Mouse (Mus musculus) heart, postnatal 36 days (tissue): ENCODE data around the gene Acrbp. TPM values are rescaled to one million over a fixed set of nuclear protein-coding genes. Genes with fewer than 3 reads are reported as not detected.
A peak's percentile ranks its signal among the peaks of the same experiment; 100 is the strongest.

ENCODE experiments used
- DNase-seq, 2 experiments: peaks; one replicate each; pipeline ENCODE4 v3.0.0; 2021 to 2022
- intact Hi-C: fragments of 180-260 bp; cut with DNase I; formaldehyde crosslinking; loops from one replicate; pipeline ENCODE4 v1.15.1; 2025
- microRNA-seq, 2 experiments: library from miRNA; unstranded; fragments of <30 nt; microRNA quantifications; one replicate each; pipeline ENCODE4 v1.2.0; 2021; ENCODE audit warnings: borderline number of aligned reads in 2 of 2
- total RNA-seq, 2 experiments: library from RNA; stranded (reverse); gene quantifications; 2 replicates each; pipeline ENCODE4 v1.2.3; 2021

Gene Acrbp
- total RNA-seq, 2 experiments from 2014 or later, result 1.7 to 2.1 TPM

DNA sequence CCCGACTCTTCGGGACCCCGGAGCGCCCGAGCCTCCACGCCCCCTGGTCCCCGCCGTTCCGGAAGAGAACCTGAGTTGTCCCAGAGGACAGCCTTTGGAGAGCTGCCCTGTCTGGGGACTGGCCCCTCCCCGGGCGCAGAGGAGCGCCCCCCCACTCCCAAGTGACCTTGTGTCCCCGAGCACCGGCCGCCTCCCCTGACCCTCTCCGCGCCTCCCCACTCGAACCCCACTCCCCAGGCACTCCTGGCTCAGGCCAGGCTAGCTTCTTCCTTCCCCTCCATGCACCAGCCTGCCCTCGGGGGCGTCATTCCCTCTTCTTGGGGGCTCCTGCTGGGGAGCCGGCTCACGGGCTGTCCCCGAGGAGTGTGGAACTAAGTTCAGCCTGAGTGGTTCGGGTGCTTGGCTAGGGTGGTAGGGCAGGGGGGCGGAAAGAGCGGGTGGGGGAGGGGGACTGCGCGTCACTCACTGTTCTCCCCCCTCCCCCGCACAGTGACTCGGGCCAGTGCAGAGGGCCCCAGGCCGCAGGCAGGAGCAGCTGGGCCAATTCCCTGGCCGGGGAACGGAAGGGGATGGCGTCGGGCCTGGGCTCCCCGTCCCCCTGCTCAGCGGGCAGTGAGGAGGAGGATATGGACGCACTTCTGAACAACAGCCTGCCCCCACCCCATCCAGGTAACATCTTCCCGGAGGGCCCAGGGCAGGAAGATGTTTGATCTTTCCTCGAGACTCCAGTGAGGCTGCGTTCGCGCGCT is 47.3 kb downstream of the Acrbp start:
- intact Hi-C loops, result no loop called here
- peak; percentile 72 to 78 for DNase-seq

DNA sequence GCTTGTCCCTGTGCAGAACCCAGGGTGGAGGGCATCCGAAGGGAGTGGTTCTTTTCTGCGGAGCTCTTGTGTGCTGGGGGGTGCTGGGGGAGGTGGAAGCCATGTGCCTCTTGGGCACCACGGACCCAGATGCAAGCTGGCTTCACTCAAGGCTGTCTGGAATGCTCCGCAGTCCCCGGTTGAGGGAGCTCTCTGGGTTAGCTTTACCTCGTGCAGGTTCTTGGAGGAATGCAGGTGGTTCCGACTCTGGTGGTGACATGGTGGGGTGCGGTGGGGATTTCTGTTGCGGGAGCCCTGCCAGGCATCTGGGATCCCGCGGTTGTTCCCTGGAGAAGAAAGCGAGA is 47.8 kb downstream of the Acrbp start:
- intact Hi-C loops, result no loop called here
- DNase-seq, result no peak

DNA sequence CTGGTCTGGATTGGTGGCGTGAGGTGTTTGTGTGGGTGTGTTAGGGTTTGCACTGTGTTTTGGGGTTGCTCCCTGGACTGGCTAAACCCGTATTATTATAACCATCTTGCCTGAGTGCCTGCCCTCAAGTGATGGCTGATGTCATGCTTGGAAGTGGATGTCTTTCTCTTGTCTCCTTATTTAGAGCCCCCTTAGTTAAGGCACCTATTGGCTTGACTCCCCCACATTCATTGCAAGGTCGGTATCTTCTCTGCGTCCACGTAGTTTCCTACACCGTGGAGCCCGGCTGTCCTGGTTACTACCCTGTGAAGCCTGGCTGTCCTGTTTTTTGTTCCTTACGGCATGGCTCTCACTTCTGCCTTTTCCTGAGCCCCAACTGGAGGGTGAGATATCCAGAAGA is 48.5 kb downstream of the Acrbp start:
- no peak for DNase-seq
- intact Hi-C loops, result no loop called here

DNA sequence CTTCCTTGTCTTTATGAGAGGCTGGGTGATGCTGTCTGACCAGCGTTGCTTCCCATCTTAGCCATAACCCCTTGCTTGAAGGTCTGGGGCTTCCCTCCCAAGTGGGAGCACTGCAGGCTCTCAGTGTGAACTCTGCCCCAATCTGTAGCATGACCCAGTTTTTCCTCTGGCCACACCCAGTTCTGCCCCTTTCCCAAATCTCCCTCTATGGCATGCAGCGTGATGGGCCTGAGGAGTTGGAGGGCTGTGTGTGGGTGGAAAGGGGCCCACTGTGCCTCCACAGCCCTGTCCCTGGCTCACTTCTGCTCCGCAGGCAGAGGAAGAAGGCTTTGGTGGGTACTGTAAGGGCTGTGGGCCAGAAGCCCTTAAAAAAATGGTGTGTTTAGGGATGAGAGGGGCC is 49.0 kb downstream of the Acrbp start:
- DNase-seq, result peak in 1 of 2 experiments; percentile 23
- intact Hi-C loops, result no loop called here

DNA sequence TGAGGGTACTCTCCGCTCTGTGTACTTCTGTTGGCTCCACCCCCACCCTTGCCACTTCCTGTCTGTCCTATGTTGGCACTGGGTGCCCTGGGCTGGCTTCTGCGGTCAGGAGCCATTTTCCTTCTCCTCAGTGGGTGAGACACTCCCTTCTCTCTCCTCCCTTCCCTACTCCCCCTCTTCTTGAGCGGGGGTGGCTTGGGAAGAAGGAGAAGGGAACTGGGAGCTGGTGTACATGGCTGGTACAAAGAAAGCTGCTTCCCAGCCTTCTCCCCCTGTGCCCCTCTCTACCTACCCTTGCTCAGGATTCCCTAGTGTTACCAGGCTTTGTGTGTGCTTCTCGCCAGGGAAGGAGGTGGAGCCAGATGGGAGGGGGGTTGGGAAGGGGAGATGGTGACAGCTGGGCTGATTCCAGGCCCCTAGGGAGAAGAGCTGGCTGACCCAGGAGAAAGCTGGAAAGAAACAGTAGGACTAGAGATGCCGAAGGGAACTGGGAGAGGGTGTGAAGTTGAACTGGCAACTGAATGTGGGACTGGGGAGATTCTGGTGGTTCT is 50.0 kb downstream of the Acrbp start:
- intact Hi-C loops, result no loop called here
- DNase-seq, result peak; percentile 52 to 56

DNA sequence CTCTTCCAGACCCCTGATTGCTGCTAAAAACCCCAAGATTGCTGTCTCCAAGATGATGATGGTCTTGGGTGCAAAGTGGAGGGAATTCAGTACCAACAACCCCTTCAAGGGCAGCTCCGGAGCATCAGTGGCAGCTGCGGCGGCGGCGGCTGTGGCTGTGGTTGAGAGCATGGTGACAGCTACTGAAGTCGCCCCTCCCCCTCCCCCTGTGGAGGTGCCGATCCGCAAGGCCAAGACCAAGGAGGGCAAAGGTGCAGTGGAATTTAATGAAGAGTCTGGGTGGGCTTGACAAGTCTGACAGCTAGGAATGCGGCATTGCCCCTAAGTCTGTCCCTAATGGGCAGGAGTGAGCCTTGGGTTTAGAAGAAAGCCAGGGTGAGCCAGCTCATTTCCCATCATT is 52.0 kb downstream of the Acrbp start:
- DNase-seq, result no peak
- intact Hi-C loops, result no loop called here

DNA sequence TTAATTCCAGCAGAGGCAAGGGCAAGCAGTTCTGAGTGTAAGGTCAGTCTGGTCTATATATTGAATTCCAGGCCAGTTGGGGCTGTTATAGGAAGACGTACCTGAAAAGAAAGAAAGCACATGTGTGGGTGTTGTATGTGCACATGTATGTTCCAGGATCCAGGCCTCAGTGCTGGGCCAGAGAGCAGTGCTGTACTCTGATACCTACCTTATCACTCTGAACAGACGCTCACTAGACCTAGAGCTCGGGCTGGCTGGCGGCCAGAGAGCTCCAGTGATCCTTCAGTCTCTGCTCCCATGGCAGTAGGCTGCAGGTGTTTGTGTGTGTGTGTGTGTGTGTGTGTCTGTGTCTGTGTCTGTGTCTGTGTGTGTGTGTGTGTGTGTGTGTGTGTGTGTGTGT is 54.7 kb downstream of the Acrbp start:
- DNase-seq, result no peak
- intact Hi-C loops, result no loop called here

DNA sequence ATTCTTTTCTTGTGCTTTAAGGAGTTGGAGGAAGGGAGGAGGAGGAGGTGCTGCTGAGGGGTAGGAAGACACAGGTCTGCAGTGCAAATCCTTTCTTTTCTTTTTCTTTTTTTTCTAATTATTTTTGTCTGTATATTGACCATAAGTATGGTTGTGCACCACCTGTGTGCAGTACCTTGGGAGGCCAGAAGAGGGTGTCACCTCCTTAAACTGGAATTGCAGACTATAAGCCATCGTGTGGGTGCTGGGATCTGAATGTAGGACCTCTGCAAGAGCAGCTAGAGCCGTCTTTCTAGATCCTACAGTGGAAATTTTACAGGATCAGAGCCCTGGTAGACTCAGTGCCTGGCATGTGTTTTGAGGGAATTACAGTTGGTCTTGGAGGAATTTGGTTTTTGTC is 58.2 kb downstream of the Acrbp start:
- intact Hi-C loops, result no loop called here
- DNase-seq, result no peak

DNA sequence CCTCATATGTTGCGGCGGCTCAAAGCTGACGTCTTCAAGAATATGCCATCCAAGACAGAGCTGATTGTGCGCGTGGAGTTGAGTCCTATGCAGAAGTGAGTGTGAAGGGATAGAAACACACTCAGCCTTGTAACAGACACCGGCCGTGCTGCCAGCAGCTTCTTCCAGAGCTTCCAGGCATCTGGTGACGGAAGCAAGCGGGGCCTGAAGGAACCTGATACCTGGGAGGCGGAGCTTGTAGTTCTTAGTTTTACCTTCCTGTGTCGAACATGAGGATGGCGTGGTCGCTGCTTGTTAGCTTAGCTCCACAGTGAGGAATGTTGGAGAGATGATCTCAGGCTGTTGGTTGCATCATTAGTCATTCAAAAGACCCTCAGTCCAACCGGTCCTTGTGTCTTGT is 59.9 kb downstream of the Acrbp start:
- DNase-seq, result no peak
- intact Hi-C loops, result no loop called here

DNA sequence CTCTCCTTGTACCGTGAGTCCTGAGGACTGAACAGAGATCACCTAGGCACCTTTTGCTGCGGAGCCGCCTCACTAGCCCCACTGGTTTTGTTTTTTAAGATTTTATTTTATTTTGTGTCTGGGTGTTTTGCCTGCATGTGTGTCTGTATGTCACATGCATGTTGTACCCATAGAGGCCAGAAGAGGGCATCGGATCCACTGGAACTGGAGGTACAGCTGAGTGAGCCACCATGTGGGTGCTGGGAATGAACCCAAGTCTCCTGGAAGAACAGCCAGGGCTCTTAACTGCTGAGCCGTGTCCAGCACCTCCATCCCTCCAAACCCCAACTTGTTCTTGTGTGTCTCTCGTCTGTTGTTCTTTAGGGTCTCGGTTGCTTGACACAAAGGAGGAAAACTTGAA is 61.4 kb downstream of the Acrbp start:
- DNase-seq, result peak; percentile 32 to 54
- intact Hi-C loops, result no loop called here

DNA sequence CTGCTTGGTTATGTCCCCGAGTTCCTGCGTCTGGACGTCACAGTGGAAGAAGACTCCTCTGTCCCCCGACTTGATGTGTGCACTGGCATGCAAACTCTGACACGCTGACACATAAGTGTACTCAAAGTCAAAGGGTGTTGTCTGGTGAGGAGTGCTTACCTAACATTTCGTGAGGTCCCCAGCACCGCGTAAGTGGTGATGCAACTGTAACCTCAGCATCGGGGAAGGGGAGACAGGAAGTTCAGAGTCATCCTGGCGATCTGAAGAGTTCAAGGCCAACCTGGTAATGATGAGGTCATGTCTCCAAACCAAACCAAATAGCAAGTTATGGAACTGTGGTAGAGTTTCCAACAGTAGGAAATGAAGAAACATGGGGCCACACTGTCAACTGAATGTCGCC is 63.1 kb downstream of the Acrbp start:
- no peak for DNase-seq
- intact Hi-C loops, result no loop called here

Small RNA genes lying within 50 kb of the gene (microRNA-seq; reads per million reads assigned to microRNA genes)
- 0 to 0.67 reads per million in 2 experiments for gene Mir7045

Other genes starting within 250 kb of the Acrbp start
- gene Spsb2, start 241.0 kb upstream of the Acrbp start, total RNA-seq, result 1 to 10 TPM; 3.6 to 4.9 TPM
- 100 to 1,000 TPM; 830 to 887 TPM for gene Tpi1, start 235.4 kb upstream of the Acrbp start, total RNA-seq
- gene Usp5, start 220.2 kb upstream of the Acrbp start, total RNA-seq, result 10 to 100 TPM; 74.0 to 85.5 TPM
- under 1 TPM; 0.49 to 0.83 TPM for gene Cdca3, start 220.1 kb upstream of the Acrbp start, total RNA-seq
- gene Gnb3, start 209.4 kb upstream of the Acrbp start, total RNA-seq, result 1 to 10 TPM; 5.1 to 5.9 TPM
- 10 to 100 TPM; 10.7 to 11.6 TPM for gene P3h3, start 191.9 kb upstream of the Acrbp start, total RNA-seq
- gene Gpr162, start 185.7 kb upstream of the Acrbp start, total RNA-seq, result under 1 TPM; 0.72 to 0.98 TPM
- gene Cd4, start 161.5 kb upstream of the Acrbp start, total RNA-seq, result under 1 TPM; 0.72 to 0.76 TPM
- gene Lag3, start 138.0 kb upstream of the Acrbp start, total RNA-seq, result under 1 TPM; 0.19 to 0.43 TPM
- gene Ptms, start 129.6 kb upstream of the Acrbp start, total RNA-seq, result 100 to 1,000 TPM; 192 to 194 TPM
- gene Mlf2, start 118.3 kb upstream of the Acrbp start, total RNA-seq, result 100 to 1,000 TPM; 195 to 197 TPM
- gene Cops7a, start 84.2 kb upstream of the Acrbp start, total RNA-seq, result 10 to 100 TPM; 93.6 to 98.8 TPM
- gene Pianp, start 53.0 kb upstream of the Acrbp start, total RNA-seq, result 1 to 10 TPM in 1 of 2 experiments, under 1 TPM in 1; 0.81 to 1.0 TPM
- 10 to 100 TPM; 19.6 to 21.6 TPM for gene Zfp384, start 40.5 kb upstream of the Acrbp start, total RNA-seq
- 10 to 100 TPM; 30.5 to 34.4 TPM for gene Ing4, start 9.9 kb upstream of the Acrbp start, total RNA-seq
- under 1 TPM in 1 of 2 experiments, not detected in 1; 0.24 TPM for gene Lpar5, start 18.2 kb downstream of the Acrbp start, total RNA-seq
- 100 to 1,000 TPM; 118 to 127 TPM for gene Chd4, start 46.3 kb downstream of the Acrbp start, total RNA-seq
- gene Nop2, start 82.2 kb downstream of the Acrbp start, total RNA-seq, result 10 to 100 TPM; 20.3 to 21.0 TPM
- gene Iffo1, start 95.6 kb downstream of the Acrbp start, total RNA-seq, result 1 to 10 TPM; 6.6 to 9.4 TPM
- 1,000 to 10,000 TPM; 4,473 to 4,723 TPM for gene Gapdh, start 116.8 kb downstream of the Acrbp start, total RNA-seq
- 10 to 100 TPM; 20.8 to 25.3 TPM for gene Ncapd2, start 142.0 kb downstream of the Acrbp start, total RNA-seq
- gene Mrpl51, start 142.1 kb downstream of the Acrbp start, total RNA-seq, result 100 to 1,000 TPM; 308 to 334 TPM
- gene Vamp1, start 165.9 kb downstream of the Acrbp start, total RNA-seq, result 1 to 10 TPM; 5.0 to 6.5 TPM
- gene Tapbpl, start 182.2 kb downstream of the Acrbp start, total RNA-seq, result 1 to 10 TPM; 4.4 to 5.1 TPM
- gene Cd27, start 187.3 kb downstream of the Acrbp start, total RNA-seq, result under 1 TPM in 1 of 2 experiments, not detected in 1; 0.49 TPM
- gene Tuba3a, start 236.4 kb downstream of the Acrbp start, total RNA-seq, result not detected